Mouse (Mus musculus) hindbrain, postnatal 0 days (tissue): Measurements from ENCODE around the gene Pnmt. TPM values are rescaled to one million over a fixed set of nuclear protein-coding genes. Genes with fewer than 3 reads are reported as not detected.

Source experiments
- ATAC-seq: fragments of 200-750 bp; cut with Nextera tagmentation; 2 replicates; pipeline ENCODE4 v1.8.0; 2017; ENCODE audit warnings: mild to moderate bottlenecking, moderate TSS enrichment, moderate library complexity
- DNase-seq: peaks from one replicate; pipeline ENCODE4 v3.0.0-alpha.2; 2015; ENCODE audit warnings: low spot score
- H3K27ac ChIP-seq: fragments of 300-500 bp; sonication (generic); 2 replicates; pipeline ENCODE4 v1.5.1; 2014; ENCODE audit warnings: mild to moderate bottlenecking
- H3K27me3 ChIP-seq: fragments of 300-500 bp; sonication (generic); 2 replicates; pipeline ENCODE4 v1.6.1; 2014; ENCODE audit warnings: low read length, mixed read lengths; ENCODE audit not compliant: insufficient read depth
- H3K36me3 ChIP-seq: fragments of 300-500 bp; sonication (generic); 2 replicates; pipeline ENCODE4 v1.6.1; 2014; ENCODE audit warnings: low read length, mixed read lengths; ENCODE audit not compliant: insufficient read depth
- H3K4me1 ChIP-seq: fragments of 300-500 bp; sonication (generic); 2 replicates; pipeline ENCODE4 v1.6.1; 2014; ENCODE audit warnings: antibody characterized with exemption, low read length, mixed read lengths; ENCODE audit not compliant: insufficient read depth
- H3K4me2 ChIP-seq: fragments of 300-500 bp; sonication (generic); 2 replicates; pipeline ENCODE4 v1.6.1; 2014; ENCODE audit warnings: low read depth, mild to moderate bottlenecking, low read length, moderate library complexity, mixed read lengths
- H3K4me3 ChIP-seq: fragments of 300-500 bp; sonication (generic); 2 replicates; pipeline ENCODE4 v1.5.1; 2014; ENCODE audit warnings: low read length
- H3K9ac ChIP-seq: fragments of 300-500 bp; sonication (generic); replicated peaks from 2 replicates; pipeline ENCODE4 v1.6.1; 2014; ENCODE audit warnings: mild to moderate bottlenecking, low read length, moderate library complexity, mixed read lengths
- H3K9me3 ChIP-seq: fragments of 300-500 bp; sonication (generic); 2 replicates; pipeline ENCODE4 v1.6.1; 2016; ENCODE audit warnings: low read length, mixed read lengths
- CTCF ChIP-seq: IDR thresholded peaks from 2 replicates; pipeline ENCODE4 v1.5.1; 2016; ENCODE audit warnings: antibody characterized with exemption, control low read depth, low read depth
- WGBS: fragments of 180-500 bp; shearing (Covaris S2); extraction: QIAGEN DNeasy Blood & Tissue Kit; methylation state at CpG from one replicate; pipeline ENCODE4 v1.1.7; 2014; 5-methylcytosine and 5-hydroxymethylcytosine counted together
- polyA plus RNA-seq: library from polyadenylated mRNA; unstranded; fragments of >200 nt; fragmentation: Nextera tagmentation; extraction: Ambion mirVana; gene quantifications from 2 replicates; pipeline ENCODE4 v1.2.1, GENCODE M21; 2015
- total RNA-seq: library from RNA; depleted of rRNA; stranded (reverse); fragments of >200 nt; gene quantifications from 2 replicates; pipeline ENCODE4 v1.2.3, GENCODE M21; 2014; rRNA removed

Gene Pnmt
- total RNA-seq (1.2 and 5.4 TPM in 2 replicates), polyA plus RNA-seq (5.4 and 5.5 TPM in 2 replicates)

- Histone ChIP-seq H3K9me3 (no peaks in the 10 kb centered on the region), H3K27ac (no peak within 1 kb of the TSS), H3K36me3 (no peaks in the 10 kb centered on the region), H3K27me3 (peaks cover 5% of the 10 kb centered on the region; the same call in 1 of the 2 replicates), H3K4me1 (no peaks in the 10 kb centered on the region), H3K4me3 (no peak within 1 kb of the TSS), H3K9ac (no peak within 1 kb of the TSS), H3K4me2 (no peak within 1 kb of the TSS)
- DNase-seq (no peak), ATAC-seq (no peak)
- 60% methylated on average over 25 of the region's 25 CpGs for WGBS
- no peak for TF ChIP-seq CTCF
Observed at GRCm38 (mm10) chr11:98385638-98386585, at the start of gene Pnmt. TSS of gene Pnmt (plus strand) at chr11:98386450.

- no peaks in the 10 kb centered on the region for H3K9me3 ChIP-seq
- H3K4me3 ChIP-seq = peak overlapping the region; percentile 56
- DNase-seq (peak; percentile 81), ATAC-seq (no peak)
- peak overlapping the region; percentile 68 for H3K9ac ChIP-seq
- H3K27ac ChIP-seq = peak overlapping the region; percentile 93
- under 1% methylated on average over 49 of the region's 57 CpGs for WGBS
- peaks cover 22% of the 10 kb centered on the region for H3K4me1 ChIP-seq
- H3K4me2 ChIP-seq = peak overlapping the region; percentile 94
- peaks cover 31% of the 10 kb centered on the region for H3K27me3 ChIP-seq
- H3K36me3 ChIP-seq = no peaks in the 10 kb centered on the region
- TF ChIP-seq CTCF = no peak
Observed at GRCm38 (mm10) chr11:98338507-98338961, 47.7 kb upstream of the Pnmt start.

GRCm38 (mm10) chr11:98339071-98339501 is 47.2 kb upstream of the Pnmt start:
- under 1% methylated on average over 19 of the region's 19 CpGs for WGBS
- DNase-seq (peak; percentile 62), ATAC-seq (no peak)
- Histone ChIP-seq H3K4me2 (peak overlapping the region; percentile 94), H3K27ac (peak overlapping the region; percentile 93), H3K27me3 (peaks cover 31% of the 10 kb centered on the region), H3K4me3 (peak overlapping the region; percentile 56), H3K9me3 (no peaks in the 10 kb centered on the region), H3K36me3 (no peaks in the 10 kb centered on the region), H3K9ac (peak overlapping the region; percentile 68), H3K4me1 (peaks cover 19% of the 10 kb centered on the region)
- TF ChIP-seq CTCF = no peak

- TF ChIP-seq CTCF = no peak
- no peaks in the 10 kb centered on the region for H3K9me3 ChIP-seq
- H3K27me3 ChIP-seq = peaks cover 28% of the 10 kb centered on the region
- peaks cover 12% of the 10 kb centered on the region for H3K4me1 ChIP-seq
- DNase-seq = no peak
- H3K27ac ChIP-seq = peak overlapping the region; percentile 93
- no peaks in the 10 kb centered on the region for H3K36me3 ChIP-seq
- H3K4me3 ChIP-seq = peak overlapping the region; percentile 56; the same call in 1 of the 2 replicates
- WGBS = 15% methylated on average over 11 of the region's 11 CpGs
- 0 out of 2 replicates have a peak, but pooled peaks have one; percentile 4 for ATAC-seq
- peak overlapping the region; percentile 94 for H3K4me2 ChIP-seq
- H3K9ac ChIP-seq = peak overlapping the region; percentile 44; the same call in 1 of the 2 replicates
Observed at GRCm38 (mm10) chr11:98339679-98340287, 46.5 kb upstream of the Pnmt start.

GRCm38 (mm10) chr11:98340597-98340996 is 45.7 kb upstream of the Pnmt start:
- Histone ChIP-seq H3K36me3 (no peaks in the 10 kb centered on the region), H3K4me2 (no peak overlapping the region), H3K27me3 (peaks cover 20% of the 10 kb centered on the region; the same call in 1 of the 2 replicates), H3K27ac (no peak overlapping the region), H3K4me1 (peaks cover 11% of the 10 kb centered on the region; the same call in 1 of the 2 replicates), H3K4me3 (no peak overlapping the region), H3K9me3 (no peaks in the 10 kb centered on the region), H3K9ac (no peak overlapping the region)
- TF ChIP-seq CTCF = no peak
- DNase-seq (no peak), ATAC-seq (no peak)
- 13% methylated on average over 4 of the region's 4 CpGs for WGBS

GRCm38 (mm10) chr11:98341174-98341573 is 45.1 kb upstream of the Pnmt start:
- Histone ChIP-seq H3K9ac (no peak overlapping the region), H3K27me3 (peaks cover 15% of the 10 kb centered on the region; the same call in 1 of the 2 replicates), H3K4me2 (no peak overlapping the region), H3K4me1 (peaks cover 11% of the 10 kb centered on the region; the same call in 1 of the 2 replicates), H3K9me3 (no peaks in the 10 kb centered on the region), H3K4me3 (no peak overlapping the region), H3K36me3 (no peaks in the 10 kb centered on the region), H3K27ac (no peak overlapping the region)
- ATAC-seq (no peak), DNase-seq (no peak)
- TF ChIP-seq CTCF = no peak
- 61% methylated on average over 4 of the region's 4 CpGs for WGBS
